In the genomic region with DNA sequence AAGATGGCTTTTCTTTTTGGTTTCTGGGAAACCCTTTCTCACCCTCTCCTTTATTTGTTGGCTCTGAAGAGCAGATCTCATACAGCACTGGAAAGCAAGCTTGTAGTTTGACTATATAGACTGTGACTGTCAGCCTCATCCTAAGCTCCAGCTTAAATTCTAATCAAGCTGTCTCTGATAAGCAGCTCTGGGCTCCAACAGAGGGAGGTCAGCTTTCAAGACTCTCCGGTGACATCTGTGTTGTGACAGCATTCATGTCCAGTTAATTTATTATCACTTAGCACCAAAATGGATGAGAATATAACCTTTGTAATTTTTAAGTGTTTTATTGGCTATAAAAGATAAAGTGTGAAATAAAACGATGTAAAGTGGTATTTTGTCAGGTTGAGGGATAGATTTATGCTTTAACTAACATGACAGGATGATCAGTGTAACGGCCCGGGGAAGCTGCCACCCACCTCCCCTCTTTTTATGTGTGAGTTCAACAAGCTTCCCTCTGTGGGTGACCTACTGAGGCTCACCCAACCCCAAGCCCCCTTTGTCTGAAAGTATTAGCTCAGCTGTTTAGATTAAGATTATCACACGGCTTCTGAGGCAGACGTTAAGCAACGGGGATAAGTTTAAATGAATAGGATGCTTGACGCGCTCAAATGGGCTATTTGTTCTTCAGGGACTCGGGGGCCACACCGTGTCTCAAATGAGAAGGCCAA, we compare ENCODE assay signal across 26 mouse cellular contexts. TPM values are rescaled to one million over a fixed set of nuclear protein-coding genes. Genes with fewer than 3 reads are reported as not detected.
A peak's percentile ranks its signal among the peaks of the same experiment; 100 is the strongest.
DNase-seq lines count a peak whose midpoint lies in the region; ATAC-seq lines count a peak whose summit lies in the region.
"Had no signal": no experiment of that assay in that cellular context is flagged by ENCODE, and none has a peak within 500 bp of the region (broad histone marks: within the 10 kb centered on the region; RNA-seq: fewer than 3 reads in every experiment).

No protein-coding gene starts in this region.

- no peak overlapping the region for H3K9ac ChIP-seq in midbrain, embryonic 11.5 days (ENCODE audit: low read length)
- no peak overlapping the region for H3K9ac ChIP-seq in midbrain, embryonic 16.5 days (ENCODE audit: low read depth, low read length)
- H3K9ac ChIP-seq: embryonic facial prominence, embryonic 12.5 days; embryonic facial prominence, embryonic 15.5 days; forebrain, embryonic 13.5 days; hindbrain, embryonic 13.5 days had no signal

- H3K27ac ChIP-seq in midbrain, embryonic 11.5 days (ENCODE audit: low read depth, low read length): no peak overlapping the region
- H3K27ac ChIP-seq in midbrain, embryonic 16.5 days (ENCODE audit: low read length): no peak overlapping the region
- H3K27ac ChIP-seq: embryonic facial prominence, embryonic 12.5 days; embryonic facial prominence, embryonic 15.5 days; forebrain, embryonic 13.5 days; hindbrain, embryonic 10.5 days; hindbrain, embryonic 13.5 days had no signal

- no peak for ATAC-seq in midbrain, embryonic 11.5 days (ENCODE audit: low FRiP score)
- ATAC-seq in midbrain, embryonic 16.5 days: no peak
- ATAC-seq: forebrain, embryonic 13.5 days; forebrain, embryonic 16.5 days; hindbrain, embryonic 16.5 days; Patski had no signal

- peaks cover 8% of the 10 kb centered on the region for H3K4me1 ChIP-seq in midbrain, embryonic 11.5 days (ENCODE audit: control insufficient read depth, insufficient read depth, low read length)
- H3K4me1 ChIP-seq in midbrain, embryonic 16.5 days (ENCODE audit: control insufficient read depth, insufficient read depth, low read length): peaks cover 13% of the 10 kb centered on the region
- H3K4me1 ChIP-seq: embryonic facial prominence, embryonic 12.5 days had no signal

- H3K27me3 ChIP-seq in midbrain, embryonic 11.5 days (ENCODE audit: control insufficient read depth, insufficient read depth, low read length): no peaks in the 10 kb centered on the region; the same call in 1 of the 2 replicates
- H3K27me3 ChIP-seq in midbrain, embryonic 16.5 days (ENCODE audit: control insufficient read depth, insufficient read depth, low read depth, low read length): 0 out of 2 replicates have a peak, but pooled peaks cover 2% of the 10 kb centered on the region
- H3K27me3 ChIP-seq: CH12.LX; embryonic facial prominence, embryonic 12.5 days; embryonic facial prominence, embryonic 15.5 days had no signal

- no peaks in the 10 kb centered on the region for H3K9me3 ChIP-seq in midbrain, embryonic 11.5 days (ENCODE audit: control insufficient read depth, low read length)
- no peaks in the 10 kb centered on the region for H3K9me3 ChIP-seq in midbrain, embryonic 16.5 days (replicated peaks; ENCODE audit: control insufficient read depth, low read length, poor library complexity, severe bottlenecking)
- H3K9me3 ChIP-seq: embryonic facial prominence, embryonic 12.5 days; embryonic facial prominence, embryonic 15.5 days; forebrain, embryonic 13.5 days; G1E; hindbrain, embryonic 10.5 days; hindbrain, embryonic 13.5 days had no signal

- peak; percentile 41 for DNase-seq in embryo, embryonic 10.5 days (ENCODE audit: low spot score)
- no peak for DNase-seq in embryo, embryonic 9.5 days (ENCODE audit: extremely low spot score)
- peak; percentile 89 for DNase-seq in midbrain, embryonic 11.5 days (ENCODE audit: low spot score, missing footprints)
- DNase-seq in retina, adult 2 months (ENCODE audit: low read depth, low spot score): peak; percentile 65
- peak; percentile 83 for DNase-seq in retina, postnatal 1 day
- no peak for DNase-seq in spleen, postnatal 36 days (ENCODE audit: low spot score in 2 of 2)
- DNase-seq: adrenal gland, postnatal 10 days; adrenal gland, postnatal 36 days; B cell, adult 2 months; cerebellum, adult 18-20 months; cerebellum, adult 9-10 months; cerebellum, postnatal 14 days; gastrocnemius, postnatal 10 days; gastrocnemius, postnatal 36 days had no signal

- H3K4me3 ChIP-seq in midbrain, embryonic 11.5 days (ENCODE audit: low read depth, low read length): no peak overlapping the region
- H3K4me3 ChIP-seq in midbrain, embryonic 16.5 days (ENCODE audit: low read depth, low read length): no peak overlapping the region
- H3K4me3 ChIP-seq: embryonic facial prominence, embryonic 12.5 days; embryonic facial prominence, embryonic 15.5 days; forebrain, embryonic 13.5 days; hindbrain, embryonic 10.5 days; hindbrain, embryonic 13.5 days had no signal

- WGBS in midbrain, embryonic 11.5 days: 10% methylated on average over 11 of the region's 11 CpGs
- WGBS in midbrain, embryonic 16.5 days: 13% methylated on average over 11 of the region's 11 CpGs

- H3K4me2 ChIP-seq in midbrain, embryonic 11.5 days: no peak overlapping the region
- H3K4me2 ChIP-seq in midbrain, embryonic 16.5 days (ENCODE audit: low read length): no peak overlapping the region
- H3K4me2 ChIP-seq: embryonic facial prominence, embryonic 12.5 days; embryonic facial prominence, embryonic 15.5 days; forebrain, embryonic 13.5 days; heart, embryonic 11.5 days; hindbrain, embryonic 13.5 days had no signal

- H3K36me3 ChIP-seq in midbrain, embryonic 11.5 days (ENCODE audit: control insufficient read depth, insufficient read depth, low read length): no peaks in the 10 kb centered on the region
- no peaks in the 10 kb centered on the region for H3K36me3 ChIP-seq in midbrain, embryonic 16.5 days (ENCODE audit: control insufficient read depth, insufficient read depth, low read length)
- H3K36me3 ChIP-seq: embryonic facial prominence, embryonic 12.5 days; embryonic facial prominence, embryonic 15.5 days; G1E; hindbrain, embryonic 10.5 days; hindbrain, embryonic 13.5 days had no signal

RNA-seq across cellular contexts. Expression of a gene that starts 58.6 kb away (rescaled TPM):
- 176 and 180 TPM in 2 replicates for polyA plus RNA-seq in midbrain, embryonic 11.5 days (2014; fragmentation: Nextera tagmentation; extraction: Ambion mirVana)
- 95.3 and 96.4 TPM in 2 replicates for polyA plus RNA-seq in midbrain, embryonic 16.5 days (2015; fragmentation: Nextera tagmentation; extraction: Ambion mirVana)

Comparison
In these comparisons a context has a peak if more than half of its experiments do, and no peak if none do; other contexts are left out.
1. DNase-seq: peak in embryo, embryonic 10.5 days (single experiment), midbrain, embryonic 11.5 days (single experiment), retina, adult 2 months (single experiment) and retina, postnatal 1 day (single experiment); none in embryo, embryonic 9.5 days (single experiment) and spleen, postnatal 36 days (0 of 2).